ENCODE assay signal across 8 mouse cellular contexts in the genomic region with DNA sequence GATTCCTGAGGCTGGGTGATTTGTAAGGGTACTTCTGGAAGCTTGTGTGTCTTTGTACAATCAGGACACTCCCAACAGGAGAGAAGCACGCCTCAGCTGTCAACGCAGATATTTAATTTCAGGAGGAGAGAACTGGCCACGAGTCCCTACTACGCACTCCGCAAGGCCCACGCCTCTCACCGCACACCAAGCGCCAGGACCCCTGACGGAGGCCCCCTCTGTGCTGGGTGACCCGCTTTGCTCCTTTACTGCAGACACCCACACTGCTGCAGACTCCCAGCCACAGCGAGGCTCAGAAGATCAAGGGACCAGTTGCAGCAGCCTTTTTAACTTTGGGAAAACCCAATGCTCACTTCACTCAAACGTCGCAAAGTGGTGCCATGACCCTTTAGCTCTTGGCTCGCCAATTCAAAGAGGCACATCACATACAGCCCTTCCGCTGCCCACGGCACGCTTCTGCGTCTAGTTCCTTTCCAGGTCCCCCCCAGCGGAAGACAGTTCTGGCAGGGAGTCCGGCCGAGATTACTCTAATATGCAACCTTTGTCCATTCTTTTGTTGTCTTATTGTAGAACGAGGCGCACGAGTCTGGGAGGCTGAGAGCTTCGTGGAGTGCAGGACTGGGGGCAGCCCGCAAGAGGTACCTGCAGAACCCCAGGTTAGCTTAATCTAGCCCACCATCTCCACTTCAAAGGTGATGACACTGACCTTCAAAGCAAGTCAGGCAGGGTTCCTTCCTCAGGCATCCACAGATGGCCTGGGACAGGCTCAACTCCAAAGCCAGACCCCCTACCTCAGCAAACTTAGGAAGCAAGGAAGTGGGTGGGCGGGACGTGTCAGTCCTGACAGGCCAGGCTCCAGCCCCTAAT. TPM values are rescaled to one million over a fixed set of nuclear protein-coding genes. Genes with fewer than 3 reads are reported as not detected.
DNase-seq lines count a peak whose midpoint lies in the region; ATAC-seq and TF ChIP-seq lines count a peak whose summit lies in the region.

No protein-coding gene starts in this region.

- H3K9me3 ChIP-seq in forebrain, embryonic 12.5 days: no peaks in the 10 kb centered on the region
- no peaks in the 10 kb centered on the region for H3K9me3 ChIP-seq in limb, embryonic 10.5 days (replicated peaks)
- H3K9me3 ChIP-seq in neural tube, embryonic 15.5 days (replicated peaks): no peaks in the 10 kb centered on the region

- peak; percentile 47; the same call in 1 of the 2 replicates for ATAC-seq in forebrain, embryonic 12.5 days (ENCODE audit: low FRiP score)
- ATAC-seq in neural tube, embryonic 15.5 days (ENCODE audit: low FRiP score): peak; percentile 8; the same call in 1 of the 2 replicates

- 54% methylated on average over 28 of the region's 28 CpGs for whole genome bisulfite sequencing in forebrain, embryonic 12.5 days
- WGBS in limb, embryonic 10.5 days: 28% methylated on average over 28 of the region's 28 CpGs
- WGBS in neural tube, embryonic 15.5 days: 36% methylated on average over 28 of the region's 28 CpGs

- peak overlapping the region; percentile 98 for H3K4me2 ChIP-seq in forebrain, embryonic 12.5 days
- peak overlapping the region; percentile 79 for H3K4me2 ChIP-seq in neural tube, embryonic 15.5 days

- peak overlapping the region; percentile 86 for H3K4me3 ChIP-seq in left cerebral cortex, adult 2 months
- H3K4me3 ChIP-seq in forebrain, embryonic 12.5 days (replicated peaks): peak overlapping the region; percentile 73
- H3K4me3 ChIP-seq in limb, embryonic 10.5 days: peak overlapping the region; percentile 87
- peak overlapping the region; percentile 59 for H3K4me3 ChIP-seq in neural tube, embryonic 15.5 days (replicated peaks)

- TF ChIP-seq CTCF in left cerebral cortex, adult 2 months (IDR thresholded peaks at IDR 0.05): no peak

- H3K9ac ChIP-seq in forebrain, embryonic 12.5 days: peak overlapping the region; percentile 78; the same call in 1 of the 2 replicates
- peak overlapping the region; percentile 53 for H3K9ac ChIP-seq in neural tube, embryonic 15.5 days (replicated peaks)

- H3K27ac ChIP-seq in left cerebral cortex, adult 2 months: peak overlapping the region; percentile 84
- no peak overlapping the region for H3K27ac ChIP-seq in forebrain, embryonic 12.5 days
- peak overlapping the region; percentile 97 for H3K27ac ChIP-seq in limb, embryonic 10.5 days
- H3K27ac ChIP-seq in neural tube, embryonic 15.5 days (replicated peaks): no peak overlapping the region

- intact Hi-C loops in left cerebral cortex, adult 2 months (cut with DNase I): loop anchor here (2.0 kb wide), 1 partner anchor 26 kb away; no protein-coding TSS in a partner anchor

- no peak for DNase-seq in left cerebral cortex, adult 2 months (ENCODE audit: extremely low spot score in 1 of 2, low spot score in 2 of 2)
- no peak for DNase-seq in left cerebral cortex, adult 11 months (ENCODE audit: low spot score)
- DNase-seq in brain, adult 2 months (ENCODE audit: low read depth, low spot score): peak; percentile 32
- peak; percentile 60 for DNase-seq in limb, embryonic 10.5 days (ENCODE audit: low spot score)
- DNase-seq in frontal cortex, postnatal 25 days (ENCODE audit: low spot score in 2 of 2): no peak
- no peak for DNase-seq in urinary bladder, adult 18-20 months (ENCODE audit: low spot score in 2 of 2)

- H3K36me3 ChIP-seq in forebrain, embryonic 12.5 days (replicated peaks): no peaks in the 10 kb centered on the region
- H3K36me3 ChIP-seq in limb, embryonic 10.5 days: no peaks in the 10 kb centered on the region
- H3K36me3 ChIP-seq in neural tube, embryonic 15.5 days: no peaks in the 10 kb centered on the region

- peaks cover 43% of the 10 kb centered on the region for H3K4me1 ChIP-seq in forebrain, embryonic 12.5 days
- H3K4me1 ChIP-seq in limb, embryonic 10.5 days: peaks cover 75% of the 10 kb centered on the region
- H3K4me1 ChIP-seq in neural tube, embryonic 15.5 days: peaks cover 33% of the 10 kb centered on the region

- peaks cover 75% of the 10 kb centered on the region for H3K27me3 ChIP-seq in forebrain, embryonic 12.5 days
- peaks cover 14% of the 10 kb centered on the region; the same call in 1 of the 2 replicates for H3K27me3 ChIP-seq in limb, embryonic 10.5 days (ENCODE audit: low read depth, poor library complexity, severe bottlenecking)
- 0 out of 2 replicates have a peak, but pooled peaks cover 6% of the 10 kb centered on the region for H3K27me3 ChIP-seq in neural tube, embryonic 15.5 days (replicated peaks)

RNA-seq across cellular contexts. Expression of a gene that starts 1.2 kb away (rescaled TPM):
- 10 to 100 TPM; 95.8 to 98.3 TPM for total RNA-seq in left cerebral cortex, adult 2 months (2021)
- 38.0 and 42.7 TPM in 2 replicates for polyA plus RNA-seq in forebrain, embryonic 12.5 days (2016; fragmentation: Nextera tagmentation; extraction: Ambion mirVana)
- 79.5 and 89.4 TPM in 2 replicates for polyA plus RNA-seq in limb, embryonic 10.5 days (2016; fragmentation: Nextera tagmentation; extraction: Ambion mirVana)
- polyA plus RNA-seq in neural tube, embryonic 15.5 days (2015; fragmentation: Nextera tagmentation; extraction: Ambion mirVana): 92.6 and 94.7 TPM in 2 replicates

Comparison
In these comparisons a context has a peak if more than half of its experiments do, and no peak if none do; other contexts are left out.
1. DNase-seq: peak in brain, adult 2 months (single experiment) and limb, embryonic 10.5 days (single experiment); none in left cerebral cortex, adult 2 months (0 of 2), left cerebral cortex, adult 11 months (single experiment), frontal cortex, postnatal 25 days (0 of 2) and urinary bladder, adult 18-20 months (0 of 2).
2. H3K27ac ChIP-seq: peak in left cerebral cortex, adult 2 months (single experiment) and limb, embryonic 10.5 days (single experiment); none in forebrain, embryonic 12.5 days (single experiment) and neural tube, embryonic 15.5 days (single experiment).
3. Peak in every context shown above with its lines, with median percentiles within 50 percentile points of each other: H3K4me3 ChIP-seq.